Mouse (Mus musculus): ENCODE data around the gene Slc5a8. TPM values are rescaled to one million over a fixed set of nuclear protein-coding genes. Genes with fewer than 3 reads are reported as not detected.

Slc5a8 gene
- total and polyA plus RNA-seq, 3 experiments = not detected

- H3K9me3 ChIP-seq (replicated peaks; ENCODE audit: insufficient read depth, low read length) = no peaks in the 10 kb centered on the region
- no peaks in the 10 kb centered on the region for H3K36me3 ChIP-seq (ENCODE audit: control insufficient read depth in 1 of 2, insufficient read depth in 2 of 2, low read length in 2 of 2)
- no peak overlapping the region for H3K9ac ChIP-seq (ENCODE audit: control insufficient read depth, low read depth, low read length, poor library complexity, severe bottlenecking)
- H3K27ac ChIP-seq (ENCODE audit: control insufficient read depth, low read depth, low read length) = no peak overlapping the region
- no peak for DNase-seq (ENCODE audit: low read depth, low spot score)
- no peaks in the 10 kb centered on the region for H3K79me2 ChIP-seq (ENCODE audit: control insufficient read depth, insufficient read depth, low read length, poor library complexity)
- no peaks in the 10 kb centered on the region for H3K4me1 ChIP-seq (ENCODE audit: control insufficient read depth in 1 of 2, insufficient read depth in 2 of 2, low read length in 2 of 2)
- H3K4me3 ChIP-seq (ENCODE audit: control insufficient read depth in 1 of 2, insufficient read depth in 1 of 2, low read depth in 2 of 2, low read length in 2 of 2) = no peak overlapping the region
- no peaks in the 10 kb centered on the region for H3K27me3 ChIP-seq (ENCODE audit: control insufficient read depth in 1 of 2, insufficient read depth in 2 of 2, low read length in 2 of 2)
- TF ChIP-seq NRF1 (IDR thresholded peaks at IDR 0.05; ENCODE audit: insufficient read depth, low read depth, low read length, poor library complexity, severe bottlenecking) (no peak), EP300 (IDR thresholded peaks at IDR 0.05; ENCODE audit: low read depth in 1 of 2, low read length in 2 of 2) (no peak), GABPA (IDR thresholded peaks at IDR 0.05; ENCODE audit: low read depth, low read length) (no peak), CHD2 (IDR thresholded peaks at IDR 0.05; ENCODE audit: low read length) (no peak), MYB (IDR thresholded peaks at IDR 0.05; ENCODE audit: low read depth, low read length) (no peak), POLR2A (IDR thresholded peaks at IDR 0.05; ENCODE audit: control insufficient read depth in 1 of 2, insufficient read depth in 1 of 2, low read depth in 1 of 2, low read length in 2 of 2, poor library complexity in 1 of 2) (no peak), POLR2AphosphoS2 (IDR thresholded peaks at IDR 0.05; ENCODE audit: low read length) (no peak), NELFE (IDR thresholded peaks at IDR 0.05; ENCODE audit: low read depth, low read length) (no peak), MYC (IDR thresholded peaks at IDR 0.05; ENCODE audit: low read depth, low read length) (no peak), ZC3H11A (IDR thresholded peaks at IDR 0.05; ENCODE audit: low read depth, low read length) (no peak)
Measured at GRCm38 (mm10) chr10:88970951-88971725, 85.3 kb downstream of the Slc5a8 start.

- Histone ChIP-seq H3K9ac (ENCODE audit: control insufficient read depth, low read depth, low read length, poor library complexity, severe bottlenecking) (no peak overlapping the region), H3K9me3 (replicated peaks; ENCODE audit: insufficient read depth, low read length) (no peaks in the 10 kb centered on the region), H3K4me1 (ENCODE audit: control insufficient read depth in 1 of 2, insufficient read depth in 2 of 2, low read length in 2 of 2) (no peaks in the 10 kb centered on the region), H3K79me2 (ENCODE audit: control insufficient read depth, insufficient read depth, low read length, poor library complexity) (no peaks in the 10 kb centered on the region), H3K27ac (ENCODE audit: control insufficient read depth, low read depth, low read length) (no peak overlapping the region), H3K27me3 (ENCODE audit: control insufficient read depth in 1 of 2, insufficient read depth in 2 of 2, low read length in 2 of 2) (no peaks in the 10 kb centered on the region), H3K4me3 (ENCODE audit: control insufficient read depth in 1 of 2, insufficient read depth in 1 of 2, low read depth in 2 of 2, low read length in 2 of 2) (no peak overlapping the region), H3K36me3 (ENCODE audit: control insufficient read depth in 1 of 2, insufficient read depth in 2 of 2, low read length in 2 of 2) (no peaks in the 10 kb centered on the region)
- DNase-seq (ENCODE audit: low read depth, low spot score) = no peak
- TF ChIP-seq ZC3H11A (IDR thresholded peaks at IDR 0.05; ENCODE audit: low read depth, low read length) (no peak), MEF2A (IDR thresholded peaks at IDR 0.05; ENCODE audit: extremely low read depth, insufficient replicate concordance, low read depth, low read length, poor library complexity, severe bottlenecking) (no peak), TCF12 (IDR thresholded peaks at IDR 0.05; ENCODE audit: low read depth, low read length) (no peak), EP300 (IDR thresholded peaks at IDR 0.05; ENCODE audit: low read depth in 1 of 2, low read length in 2 of 2) (no peak), ZNF384 (IDR thresholded peaks at IDR 0.05; ENCODE audit: low read depth, low read length) (no peak), KAT2A (conservative IDR thresholded peaks at IDR 0.05; ENCODE audit: low read depth, low read length) (no peak), POLR2A (IDR thresholded peaks at IDR 0.05; ENCODE audit: control insufficient read depth in 1 of 2, insufficient read depth in 1 of 2, low read depth in 1 of 2, low read length in 2 of 2, poor library complexity in 1 of 2) (no peak), MAX (IDR thresholded peaks at IDR 0.05; ENCODE audit: low read length) (no peak), POLR2AphosphoS5 (IDR thresholded peaks at IDR 0.05; ENCODE audit: borderline replicate concordance, low read depth, low read length) (no peak), RCOR1 (IDR thresholded peaks at IDR 0.05; ENCODE audit: low read depth, low read length) (no peak), HCFC1 (IDR thresholded peaks at IDR 0.05; ENCODE audit: low read depth, low read length) (no peak), GATA1 (IDR thresholded peaks at IDR 0.05; ENCODE audit: low read depth, low read length) (no peak), MAZ (IDR thresholded peaks at IDR 0.05; ENCODE audit: low read depth, low read length) (no peak), USF2 (IDR thresholded peaks at IDR 0.05; ENCODE audit: borderline replicate concordance in 1 of 2, insufficient read depth in 1 of 2, low read depth in 1 of 2, low read length in 2 of 2) (no peak)
Measured at GRCm38 (mm10) chr10:88978932-88979331, 93.1 kb downstream of the Slc5a8 start.

Measured in MEL (cell line).